Mouse (Mus musculus): Measurements from ENCODE around the gene Tmem254c. TPM values are rescaled to one million over a fixed set of nuclear protein-coding genes. Genes with fewer than 3 reads are reported as not detected.
"Not testable (repeated sequence)": the region's sequence is repeated elsewhere in the genome, so short reads cannot be mapped to it uniquely, and the experiment has no call there.

Gene Tmem254c
- polyA plus RNA-seq, 2 experiments: 5.0 to 12.3 TPM

- DNase-seq (ENCODE audit: low read depth in 3 of 3, low spot score in 3 of 3); H3K9ac ChIP-seq (replicated peaks); H3K27me3 ChIP-seq (ENCODE audit: control insufficient read depth, insufficient read depth, low read length); H3K4me2 ChIP-seq (ENCODE audit: low read depth); H3K4me1 ChIP-seq (replicated peaks; ENCODE audit: control insufficient read depth in 2 of 2, insufficient read depth in 2 of 2, low read length in 1 of 2); H3K27ac ChIP-seq; H3K4me3 ChIP-seq (ENCODE audit: insufficient read depth in 1 of 2, low read depth in 2 of 2, low read length in 2 of 2); H3K9me3 ChIP-seq (ENCODE audit: control insufficient read depth, low read length); ATAC-seq (ENCODE audit: insufficient read depth); H3K36me3 ChIP-seq (replicated peaks; ENCODE audit: control insufficient read depth, insufficient read depth, low read depth): not testable (repeated sequence)
- no CpG with 5 or more reads among the region's 9 CpGs for WGBS (ENCODE audit: insufficient replicate concordance)
Observed at GRCm38 (mm10) chr14:26048767-26049166, 18.4 kb downstream of the Tmem254c start.

DNA sequence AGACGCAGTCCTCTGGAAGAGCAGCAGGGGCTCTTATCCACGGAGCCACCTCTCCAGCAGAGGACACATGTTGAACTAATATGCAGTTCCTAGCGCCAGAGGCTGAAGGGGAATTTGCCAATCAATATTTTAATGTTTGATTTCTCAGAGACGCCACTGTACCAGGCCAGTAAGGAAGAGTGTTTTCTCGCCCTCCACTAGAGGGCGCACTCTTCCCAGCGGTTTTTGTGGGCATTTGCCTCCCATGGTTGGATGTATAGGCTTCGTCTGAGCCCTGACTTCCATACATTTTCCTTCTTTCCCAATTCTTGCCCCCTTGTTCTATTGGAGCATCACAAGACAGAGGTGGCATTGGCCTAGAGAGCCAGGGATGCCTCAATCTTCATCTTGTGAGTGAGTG, 20.1 kb downstream of the Tmem254c start:
- H3K4me3 ChIP-seq (ENCODE audit: insufficient read depth in 1 of 2, low read depth in 2 of 2, low read length in 2 of 2); H3K27ac ChIP-seq; H3K4me2 ChIP-seq (ENCODE audit: low read depth); H3K36me3 ChIP-seq (replicated peaks; ENCODE audit: control insufficient read depth, insufficient read depth, low read depth); H3K9me3 ChIP-seq (ENCODE audit: control insufficient read depth, low read length); H3K4me1 ChIP-seq (replicated peaks; ENCODE audit: control insufficient read depth in 2 of 2, insufficient read depth in 2 of 2, low read length in 1 of 2); H3K9ac ChIP-seq (replicated peaks); DNase-seq (ENCODE audit: low read depth in 3 of 3, low spot score in 3 of 3); H3K27me3 ChIP-seq (ENCODE audit: control insufficient read depth, insufficient read depth, low read length); ATAC-seq (ENCODE audit: insufficient read depth): not testable (repeated sequence)
- WGBS (ENCODE audit: insufficient replicate concordance): no CpG with 5 or more reads among the region's 8 CpGs

- not testable (repeated sequence) for H3K4me3 ChIP-seq (ENCODE audit: insufficient read depth in 1 of 2, low read depth in 2 of 2, low read length in 2 of 2); DNase-seq (ENCODE audit: low read depth in 3 of 3, low spot score in 3 of 3); H3K4me2 ChIP-seq (ENCODE audit: low read depth); H3K27me3 ChIP-seq (ENCODE audit: control insufficient read depth, insufficient read depth, low read length); ATAC-seq (ENCODE audit: insufficient read depth); H3K9me3 ChIP-seq (ENCODE audit: control insufficient read depth, low read length); H3K9ac ChIP-seq (replicated peaks); H3K27ac ChIP-seq; H3K4me1 ChIP-seq (replicated peaks; ENCODE audit: control insufficient read depth in 2 of 2, insufficient read depth in 2 of 2, low read length in 1 of 2); H3K36me3 ChIP-seq (replicated peaks; ENCODE audit: control insufficient read depth, insufficient read depth, low read depth)
- WGBS (ENCODE audit: insufficient replicate concordance): no CpG with 5 or more reads among the region's 5 CpGs
Observed at GRCm38 (mm10) chr14:26045007-26045406, 22.1 kb downstream of the Tmem254c start.

DNA sequence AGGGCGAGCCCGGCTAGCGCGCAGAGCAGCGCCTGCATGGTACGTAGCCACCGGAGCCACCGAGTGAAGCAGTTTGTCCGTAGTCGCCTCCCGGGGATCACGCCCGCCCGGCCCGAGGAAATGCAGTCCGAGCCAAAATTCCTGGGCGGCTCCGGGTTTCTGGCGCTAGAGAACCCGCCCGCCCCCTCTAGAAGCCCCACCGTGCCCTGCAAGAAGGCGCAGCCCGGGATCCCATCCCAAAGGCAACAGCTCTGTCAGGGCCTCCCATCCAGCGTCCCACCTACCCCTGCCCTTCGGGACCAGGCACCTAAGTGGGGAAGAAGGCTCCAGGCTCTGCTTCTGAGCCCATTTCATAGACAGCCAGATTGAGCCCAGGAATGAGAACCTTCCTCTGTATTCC, 24.5 kb downstream of the Tmem254c start, which contains the start of gene Gm9780:
Gene Gm9780, minus strand, starts transcription at position 101 of the 400 bp plus-strand sequence.
- not testable (repeated sequence) for DNase-seq (ENCODE audit: low read depth in 3 of 3, low spot score in 3 of 3); H3K4me2 ChIP-seq (ENCODE audit: low read depth); H3K4me1 ChIP-seq (replicated peaks; ENCODE audit: control insufficient read depth in 2 of 2, insufficient read depth in 2 of 2, low read length in 1 of 2); H3K9ac ChIP-seq (replicated peaks); H3K27ac ChIP-seq; H3K9me3 ChIP-seq (ENCODE audit: control insufficient read depth, low read length); ATAC-seq (ENCODE audit: insufficient read depth); H3K4me3 ChIP-seq (ENCODE audit: insufficient read depth in 1 of 2, low read depth in 2 of 2, low read length in 2 of 2); H3K27me3 ChIP-seq (ENCODE audit: control insufficient read depth, insufficient read depth, low read length); H3K36me3 ChIP-seq (replicated peaks; ENCODE audit: control insufficient read depth, insufficient read depth, low read depth)
- WGBS (ENCODE audit: insufficient replicate concordance): no CpG with 5 or more reads among the region's 26 CpGs

DNA sequence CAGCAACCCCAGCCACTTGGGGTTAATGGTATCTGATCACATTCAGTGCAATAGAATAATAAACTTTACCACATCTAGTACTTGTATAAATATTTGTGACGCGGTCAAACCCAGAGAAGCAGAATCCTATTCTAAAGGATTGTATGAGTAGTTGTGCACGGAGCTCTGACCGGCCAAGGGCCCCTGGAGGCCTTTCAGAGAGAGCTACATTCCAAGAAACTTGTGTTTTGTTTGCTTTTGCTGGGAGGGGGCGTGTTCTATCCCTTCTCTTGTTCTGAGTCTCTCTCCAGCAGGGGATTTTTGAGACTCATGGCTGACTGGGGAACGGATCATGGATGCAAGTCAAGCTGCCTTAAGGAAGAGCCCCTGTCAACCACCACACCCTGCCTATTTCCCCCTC, 31.7 kb downstream of the Tmem254c start:
- not testable (repeated sequence) for ATAC-seq (ENCODE audit: insufficient read depth); H3K4me3 ChIP-seq (ENCODE audit: insufficient read depth in 1 of 2, low read depth in 2 of 2, low read length in 2 of 2); H3K27me3 ChIP-seq (ENCODE audit: control insufficient read depth, insufficient read depth, low read length); H3K9ac ChIP-seq (replicated peaks); H3K9me3 ChIP-seq (ENCODE audit: control insufficient read depth, low read length); H3K36me3 ChIP-seq (replicated peaks; ENCODE audit: control insufficient read depth, insufficient read depth, low read depth); H3K27ac ChIP-seq; H3K4me1 ChIP-seq (replicated peaks; ENCODE audit: control insufficient read depth in 2 of 2, insufficient read depth in 2 of 2, low read length in 1 of 2); H3K4me2 ChIP-seq (ENCODE audit: low read depth); DNase-seq (ENCODE audit: low read depth in 3 of 3, low spot score in 3 of 3)
- WGBS (ENCODE audit: insufficient replicate concordance): no CpG with 5 or more reads among the region's 6 CpGs

DNA sequence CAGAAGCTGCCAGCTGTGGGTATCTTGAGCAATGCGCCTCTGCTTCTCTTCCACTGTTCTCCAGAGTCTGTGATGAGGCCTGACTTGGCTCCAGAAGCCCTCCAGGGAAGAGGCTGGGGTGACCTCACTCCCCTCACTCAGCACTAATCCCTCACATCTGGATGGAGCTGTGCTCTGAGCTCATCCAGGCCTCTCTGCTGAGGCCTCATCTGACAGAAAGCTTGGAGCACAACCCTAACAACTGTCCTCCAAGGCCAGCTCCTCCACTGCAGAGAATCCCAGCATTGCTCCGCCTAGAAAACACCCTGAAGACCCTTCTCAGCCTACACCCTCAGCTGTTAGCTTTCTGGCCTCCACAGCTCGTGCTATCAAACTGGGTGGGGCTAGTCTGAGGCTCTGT, 32.8 kb downstream of the Tmem254c start:
- WGBS (ENCODE audit: insufficient replicate concordance): no CpG with 5 or more reads among the region's 3 CpGs

GRCm38 (mm10) chr14:26025653-26026052, 41.5 kb downstream of the Tmem254c start:
- not testable (repeated sequence) for ATAC-seq (ENCODE audit: insufficient read depth); H3K27me3 ChIP-seq (ENCODE audit: control insufficient read depth, insufficient read depth, low read length); H3K9ac ChIP-seq (replicated peaks); H3K4me2 ChIP-seq (ENCODE audit: low read depth); H3K9me3 ChIP-seq (ENCODE audit: control insufficient read depth, low read length); H3K27ac ChIP-seq; H3K4me3 ChIP-seq (ENCODE audit: insufficient read depth in 1 of 2, low read depth in 2 of 2, low read length in 2 of 2); DNase-seq (ENCODE audit: low read depth in 3 of 3, low spot score in 3 of 3); H3K36me3 ChIP-seq (replicated peaks; ENCODE audit: control insufficient read depth, insufficient read depth, low read depth); H3K4me1 ChIP-seq (replicated peaks; ENCODE audit: control insufficient read depth in 2 of 2, insufficient read depth in 2 of 2, low read length in 1 of 2)
- no CpG with 5 or more reads among the region's 12 CpGs for WGBS (ENCODE audit: insufficient replicate concordance)

More for the DNA sequence above, 32.8 kb downstream of the Tmem254c start:
- not testable (repeated sequence) for H3K4me3 ChIP-seq (ENCODE audit: insufficient read depth in 1 of 2, low read depth in 2 of 2, low read length in 2 of 2); H3K4me1 ChIP-seq (replicated peaks; ENCODE audit: control insufficient read depth in 2 of 2, insufficient read depth in 2 of 2, low read length in 1 of 2); DNase-seq (ENCODE audit: low read depth in 3 of 3, low spot score in 3 of 3); H3K9ac ChIP-seq (replicated peaks); H3K9me3 ChIP-seq (ENCODE audit: control insufficient read depth, low read length); H3K27ac ChIP-seq; H3K27me3 ChIP-seq (ENCODE audit: control insufficient read depth, insufficient read depth, low read length); ATAC-seq (ENCODE audit: insufficient read depth); H3K4me2 ChIP-seq (ENCODE audit: low read depth); H3K36me3 ChIP-seq (replicated peaks; ENCODE audit: control insufficient read depth, insufficient read depth, low read depth)

DNA sequence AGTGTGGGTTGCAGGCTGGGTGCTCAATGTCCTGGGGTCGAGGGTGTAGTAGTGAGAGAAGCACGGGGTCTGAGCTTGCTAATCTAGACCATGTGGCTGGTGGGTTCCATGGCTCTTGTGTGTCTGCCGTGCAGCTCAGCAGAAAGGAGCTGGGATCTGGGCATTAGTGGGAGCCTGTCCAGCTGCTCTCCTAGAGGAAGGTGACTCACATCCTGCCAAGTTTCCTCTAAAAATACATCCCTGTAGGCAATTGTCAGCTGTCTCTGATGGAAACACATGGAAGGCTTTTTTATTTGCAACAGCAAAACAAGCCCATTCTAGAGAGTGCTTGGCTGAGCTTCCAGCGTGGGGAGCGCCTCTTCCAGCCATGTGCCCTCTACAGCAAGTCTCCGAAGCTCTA, 44.3 kb downstream of the Tmem254c start:
- not testable (repeated sequence) for H3K4me2 ChIP-seq (ENCODE audit: low read depth); H3K4me1 ChIP-seq (replicated peaks; ENCODE audit: control insufficient read depth in 2 of 2, insufficient read depth in 2 of 2, low read length in 1 of 2); H3K9me3 ChIP-seq (ENCODE audit: control insufficient read depth, low read length); H3K36me3 ChIP-seq (replicated peaks; ENCODE audit: control insufficient read depth, insufficient read depth, low read depth); ATAC-seq (ENCODE audit: insufficient read depth); H3K27me3 ChIP-seq (ENCODE audit: control insufficient read depth, insufficient read depth, low read length); DNase-seq (ENCODE audit: low read depth in 3 of 3, low spot score in 3 of 3); H3K9ac ChIP-seq (replicated peaks); H3K4me3 ChIP-seq (ENCODE audit: insufficient read depth in 1 of 2, low read depth in 2 of 2, low read length in 2 of 2); H3K27ac ChIP-seq
- no CpG with 5 or more reads among the region's 6 CpGs for WGBS (ENCODE audit: insufficient replicate concordance)

All from liver, embryonic 14.5 days (tissue).